Mouse (Mus musculus) MEL (cell line): Measurements from ENCODE around the gene Fam189b.

ENCODE experiments used
- BHLHE40 ChIP-seq: IDR thresholded peaks from 2 replicates; pipeline ENCODE4 v1.6.1; 2012; ENCODE audit warnings: low read depth, mild to moderate bottlenecking, inconsistent platforms, low read length, improper control_type of control experiment, borderline replicate concordance
- E2F4 ChIP-seq: IDR thresholded peaks from 2 replicates; pipeline ENCODE4 v1.6.1; 2011; ENCODE audit warnings: low read depth, low read length, improper control_type of control experiment, borderline replicate concordance
- ELF1 ChIP-seq: IDR thresholded peaks from 2 replicates; pipeline ENCODE4 v1.6.1; 2014; ENCODE audit warnings: low read depth, mild to moderate bottlenecking, inconsistent platforms, low read length, improper control_type of control experiment, moderate library complexity
- EP300 ChIP-seq, 2 experiments: IDR thresholded peaks; 2 replicates each; pipeline ENCODE4 v1.6.1; 2011; ENCODE audit warnings: improper control_type of control experiment in 2 of 2, low read length in 2 of 2, low read depth in 1 of 2, mild to moderate bottlenecking in 1 of 2
- GATA1 ChIP-seq: IDR thresholded peaks from 2 replicates; pipeline ENCODE4 v1.6.1; 2011; ENCODE audit warnings: low read depth, low read length, improper control_type of control experiment
- HCFC1 ChIP-seq: IDR thresholded peaks from 2 replicates; pipeline ENCODE4 v1.6.1; 2012; ENCODE audit warnings: low read depth, mild to moderate bottlenecking, inconsistent platforms, low read length, improper control_type of control experiment, moderate library complexity
- MAX ChIP-seq: IDR thresholded peaks from 2 replicates; pipeline ENCODE4 v1.6.1; 2011; ENCODE audit warnings: low read length, improper control_type of control experiment
- POLR2A ChIP-seq, 2 experiments: IDR thresholded peaks; 2 replicates each; pipeline ENCODE4 v1.6.1; 2011 to 2012; ENCODE audit warnings: low read length in 2 of 2, mild to moderate bottlenecking in 2 of 2, control low read depth in 1 of 2, improper control_type of control experiment in 1 of 2, low read depth in 1 of 2, moderate library complexity in 1 of 2; ENCODE audit not compliant: control insufficient read depth in 1 of 2, insufficient read depth in 1 of 2, poor library complexity in 1 of 2
- POLR2AphosphoS5 ChIP-seq: IDR thresholded peaks from 2 replicates; pipeline ENCODE4 v1.6.1; 2012; ENCODE audit warnings: low read depth, borderline replicate concordance, mild to moderate bottlenecking, inconsistent platforms, low read length, moderate library complexity, mixed read lengths
- TCF12 ChIP-seq: IDR thresholded peaks from 2 replicates; pipeline ENCODE4 v1.6.1; 2014; ENCODE audit warnings: low read depth, mild to moderate bottlenecking, inconsistent platforms, low read length, improper control_type of control experiment, moderate library complexity
- USF2 ChIP-seq, 2 experiments: IDR thresholded peaks; 2 replicates each; pipeline ENCODE4 v1.6.1; 2011 to 2012; ENCODE audit warnings: improper control_type of control experiment in 2 of 2, low read length in 2 of 2, borderline replicate concordance in 1 of 2, inconsistent platforms in 1 of 2, low read depth in 1 of 2, mild to moderate bottlenecking in 1 of 2; ENCODE audit not compliant: insufficient read depth in 1 of 2

DNA sequence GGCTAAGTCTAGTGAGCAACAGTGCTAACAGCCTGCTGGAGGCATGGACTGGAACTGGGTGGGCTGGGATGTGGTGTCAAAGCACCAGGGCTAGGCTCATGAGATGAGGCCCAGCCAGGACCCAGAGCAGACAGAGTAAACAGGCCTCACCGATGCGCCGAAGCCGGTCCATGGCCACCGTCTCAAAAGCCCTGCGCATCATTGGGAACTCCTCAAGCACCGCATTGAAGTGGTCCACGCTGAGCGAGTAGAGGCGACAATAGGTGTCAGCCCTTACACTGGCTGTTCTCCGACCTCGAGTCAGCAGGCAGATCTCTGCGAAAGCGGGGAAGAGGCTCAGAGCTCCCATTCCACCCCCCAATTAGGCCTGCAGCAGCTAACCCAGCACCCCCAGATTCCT lies 34.4 kb upstream of the Fam189b start:
- no peak for TF ChIP-seq EP300 (IDR thresholded peaks at IDR 0.05; ENCODE audit: low read depth in 1 of 2, low read length in 2 of 2)
- TF ChIP-seq E2F4 = no peak
- no peak for TF ChIP-seq TCF12
- TF ChIP-seq POLR2A (IDR thresholded peaks at IDR 0.05; ENCODE audit: control insufficient read depth in 1 of 2, insufficient read depth in 1 of 2, low read depth in 1 of 2, low read length in 2 of 2, poor library complexity in 1 of 2) = no peak; a peak in 1 of 4 replicates
- TF ChIP-seq MAX = no peak
- no peak for TF ChIP-seq HCFC1
- no peak for TF ChIP-seq BHLHE40
- no peak; the same call in 1 of the 2 replicates for TF ChIP-seq POLR2AphosphoS5
- no peak for TF ChIP-seq ELF1
- TF ChIP-seq GATA1 = no peak
- TF ChIP-seq USF2 (IDR thresholded peaks at IDR 0.05; ENCODE audit: borderline replicate concordance in 1 of 2, insufficient read depth in 1 of 2, low read depth in 1 of 2, low read length in 2 of 2) = no peak
